Mouse (Mus musculus) lung, postnatal 36 days (tissue): Measurements from ENCODE around the gene Sh2d4b.

Experiments used
- DNase-seq: peaks from one replicate; pipeline ENCODE4 v3.0.0; 2022; ENCODE audit warnings: mixed read lengths

The Sh2d4b gene

DNA sequence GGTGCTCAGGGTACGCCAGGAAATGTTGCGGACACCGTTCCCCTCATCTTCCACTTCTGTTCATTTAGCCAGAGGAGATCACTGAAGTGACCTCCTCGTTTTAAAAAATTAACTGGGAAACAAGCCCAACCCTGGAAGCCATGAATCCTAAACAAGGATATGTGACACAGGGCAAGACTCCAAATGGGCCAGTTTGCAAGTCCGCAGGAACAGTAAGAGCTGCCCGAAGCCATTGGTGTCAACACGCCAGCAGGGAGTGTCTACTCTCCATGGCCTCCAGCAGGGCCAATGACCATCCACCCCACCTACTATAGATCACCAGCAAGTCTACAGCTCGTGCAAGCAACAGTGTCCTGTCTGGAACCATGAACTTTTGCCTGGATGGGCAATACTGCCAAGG is 12.7 kb upstream of the Sh2d4b start:
- DNase-seq = no peak

DNA sequence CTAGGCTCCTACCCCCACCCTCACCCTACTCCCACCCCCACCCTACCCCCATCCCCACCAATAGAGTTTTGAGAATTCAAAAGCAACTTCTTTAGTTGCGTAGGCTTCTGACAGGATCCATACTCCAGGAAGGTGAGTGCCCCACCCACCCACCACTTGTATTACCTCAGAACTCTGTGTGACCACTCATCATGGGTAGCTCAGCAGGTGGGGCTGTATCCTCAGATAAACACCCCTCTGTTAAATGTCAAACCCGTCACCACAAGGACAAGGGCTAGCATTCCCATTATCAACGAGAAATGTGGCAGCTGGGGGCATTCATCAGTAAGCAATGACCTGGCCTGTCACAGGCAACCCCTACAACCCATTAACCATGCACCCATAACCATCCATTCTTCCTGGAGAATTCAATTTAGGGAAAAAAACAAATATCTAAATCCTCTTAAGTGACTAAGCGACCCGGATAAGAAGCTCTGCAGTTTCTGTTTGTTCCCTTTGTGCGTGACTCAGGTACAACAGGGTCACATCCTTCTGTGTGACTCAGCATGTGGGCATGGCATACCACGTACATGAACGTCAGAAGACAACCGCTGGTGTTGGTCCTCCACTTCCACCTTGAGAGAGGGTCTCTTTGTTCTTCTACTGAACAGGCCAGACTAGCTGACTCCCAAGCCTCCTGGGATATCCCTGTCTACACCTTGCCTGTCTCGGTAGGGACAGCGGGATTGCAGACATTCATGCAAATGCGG is 9.4 kb upstream of the Sh2d4b start:
- DNase-seq = no peak

DNA sequence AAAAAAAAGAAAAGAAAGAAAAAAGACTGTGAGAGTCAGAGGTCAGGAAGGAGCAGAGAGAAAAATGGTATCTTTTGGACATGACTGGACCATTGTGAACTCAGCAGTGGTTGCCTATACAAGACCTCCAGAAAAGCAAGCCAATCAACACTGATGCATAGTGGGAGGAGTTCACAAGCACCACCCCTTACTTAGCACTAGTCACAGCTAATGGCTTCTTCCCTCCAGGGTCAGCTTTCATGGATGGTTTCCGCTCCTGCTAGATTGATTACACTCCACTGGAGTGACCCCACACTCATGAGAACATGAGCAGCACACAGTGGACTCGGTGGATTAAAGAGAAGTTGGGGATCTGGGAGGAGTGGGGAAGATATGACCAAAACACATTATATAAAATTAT is 7.2 kb upstream of the Sh2d4b start:
- no peak for DNase-seq

DNA sequence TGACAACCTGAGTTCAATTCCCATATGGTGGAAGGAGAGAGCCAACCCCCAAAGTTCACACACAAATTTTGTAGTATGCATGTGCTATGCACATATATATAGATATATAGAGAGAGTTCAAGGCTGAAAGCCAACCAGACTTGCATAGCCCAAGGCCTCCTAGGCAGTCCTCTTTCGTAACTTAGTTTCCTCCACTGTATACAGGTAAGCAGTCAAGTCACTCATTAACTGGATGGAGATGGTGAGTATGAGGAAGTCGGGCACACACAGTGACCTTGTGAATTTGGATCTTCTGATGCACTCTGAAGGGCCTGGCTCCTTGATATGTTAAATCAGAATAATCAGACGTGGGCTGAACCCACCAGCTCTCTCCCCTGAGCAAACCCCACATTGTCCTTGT is 4.8 kb upstream of the Sh2d4b start:
- DNase-seq = no peak

DNA sequence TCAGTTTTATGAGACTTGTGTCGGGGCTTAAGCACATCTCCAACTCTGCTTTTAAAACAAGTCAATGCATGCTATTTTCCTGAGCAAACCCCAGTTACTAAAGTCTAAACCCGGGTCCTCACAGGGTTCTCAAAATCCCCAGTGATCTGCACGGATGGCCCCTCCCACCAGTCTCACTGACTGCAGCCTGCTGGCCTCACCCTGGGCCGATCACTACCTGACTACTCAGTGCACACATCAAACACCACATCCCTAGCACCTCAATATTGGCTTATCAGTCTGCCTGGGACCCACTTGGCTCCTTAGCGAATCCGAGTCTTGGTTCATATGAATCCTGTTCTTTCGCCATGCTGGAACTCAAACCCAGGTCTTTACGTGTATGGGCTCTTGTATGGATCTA is 2.6 kb upstream of the Sh2d4b start:
- no peak for DNase-seq

DNA sequence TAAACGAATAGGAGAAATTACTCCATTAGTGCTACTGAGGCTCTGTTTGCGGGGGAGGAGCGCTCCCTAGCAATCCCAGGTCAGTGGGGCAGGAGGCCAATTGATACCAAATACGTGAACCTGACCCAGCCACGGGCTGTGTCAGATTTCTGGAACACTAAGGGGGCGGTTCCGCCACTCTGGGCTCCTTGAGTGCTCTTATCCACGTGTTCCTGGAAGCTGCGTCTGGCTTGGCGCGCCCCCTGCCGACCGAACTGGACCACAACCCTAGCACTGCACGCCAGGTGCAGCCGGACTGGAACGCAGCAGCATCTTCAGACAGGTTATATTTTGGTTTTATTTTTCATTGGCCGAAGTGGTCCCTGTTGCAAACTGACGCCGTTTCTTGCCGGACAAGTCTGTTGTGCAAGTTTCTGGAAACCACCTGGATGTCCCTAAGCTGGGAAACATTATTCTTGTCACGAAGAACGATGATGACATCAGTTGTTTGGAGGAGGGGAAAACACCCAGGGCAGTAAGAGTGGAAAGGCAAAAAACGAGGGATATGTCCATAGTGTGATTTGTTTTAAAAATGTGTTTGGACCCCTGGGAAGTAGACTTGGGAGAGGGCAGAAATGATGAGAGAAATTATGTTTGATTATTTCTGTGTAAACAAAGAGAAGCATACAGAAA is 1.6 kb upstream of the Sh2d4b start:
- DNase-seq = peak; percentile 90

DNA sequence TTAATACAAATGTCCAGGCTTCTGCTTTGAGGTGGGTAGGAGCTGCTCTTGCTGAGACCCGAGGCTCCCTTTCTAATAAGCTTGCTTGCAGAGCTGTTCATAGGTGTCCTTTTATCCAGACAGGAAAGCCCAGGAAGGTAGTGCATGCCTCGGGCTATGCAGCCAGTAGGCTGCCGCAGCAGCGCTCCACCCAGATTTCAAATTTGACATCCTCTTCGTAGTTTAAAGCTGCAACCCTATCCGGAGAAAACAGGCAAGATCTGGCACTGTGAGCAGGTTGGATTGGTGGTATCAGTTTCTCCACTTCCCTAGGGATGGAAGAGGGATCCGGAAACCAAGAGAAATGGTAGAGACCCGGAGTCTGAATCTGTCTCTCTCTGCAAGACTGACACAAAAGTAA is 818 bp upstream of the Sh2d4b start:
- DNase-seq = no peak

DNA sequence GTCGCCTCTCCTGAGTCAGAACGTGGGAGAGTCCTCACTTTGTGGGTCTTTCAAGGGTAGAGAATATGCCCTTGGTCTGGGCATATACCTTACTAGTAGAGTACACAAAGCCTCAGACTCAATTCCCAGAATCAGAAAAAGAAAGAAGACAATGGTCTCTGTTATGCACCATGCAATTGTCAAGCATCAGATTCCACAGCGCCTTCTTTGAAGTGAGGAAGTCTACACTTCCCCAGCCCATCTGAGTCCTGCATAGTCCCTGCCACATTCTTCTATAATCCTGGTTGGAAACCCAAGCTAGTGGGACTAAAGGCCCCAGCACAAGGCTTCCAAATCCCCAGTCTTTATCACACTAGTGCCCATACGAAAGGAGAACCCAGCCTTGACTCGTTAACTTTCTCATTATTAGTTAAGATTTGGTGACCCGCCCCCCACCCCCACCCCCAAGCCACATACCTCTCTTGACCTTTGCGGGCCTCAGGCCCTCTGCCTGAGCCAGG is 690 bp downstream of the Sh2d4b start:
- DNase-seq = no peak

DNA sequence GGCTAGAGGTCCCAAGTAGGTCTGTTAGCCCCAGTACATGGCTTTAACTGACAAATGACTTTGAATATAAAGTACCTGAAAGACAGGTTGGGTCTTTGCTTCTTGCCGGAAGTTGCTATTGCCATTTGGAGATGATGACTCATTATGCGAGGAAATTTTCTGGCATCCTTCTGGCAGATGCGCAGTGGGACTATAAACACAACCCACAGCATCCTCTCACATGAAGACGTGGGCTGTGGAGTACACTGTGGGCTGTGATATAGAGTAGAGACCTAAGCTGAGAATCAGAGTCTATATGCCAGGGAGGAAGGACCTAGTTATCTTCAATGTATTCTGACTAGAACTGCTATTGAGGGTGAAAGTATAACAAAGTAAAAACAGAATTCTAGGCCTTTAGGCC is 1.6 kb downstream of the Sh2d4b start:
- DNase-seq = no peak

DNA sequence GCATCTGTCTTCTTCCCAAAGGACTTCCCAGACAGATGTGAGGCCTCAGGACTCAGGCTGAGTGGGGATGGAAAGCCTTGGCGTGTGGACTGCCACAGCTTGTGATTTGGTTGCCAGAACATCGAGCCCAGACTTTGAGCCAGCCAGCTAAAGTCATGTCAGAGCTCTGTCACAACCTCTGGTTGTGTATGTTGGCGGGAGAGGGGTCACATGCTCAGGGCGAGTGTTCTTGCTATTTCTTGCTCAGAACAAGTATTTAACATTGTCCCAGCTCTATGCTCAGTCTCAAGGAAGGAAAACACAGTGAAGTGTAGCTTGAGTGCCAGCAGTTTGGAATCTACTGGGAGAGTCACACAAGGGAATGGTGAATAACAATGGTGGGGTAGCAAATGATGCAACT is 3.4 kb downstream of the Sh2d4b start:
- peak; percentile 60 for DNase-seq

DNA sequence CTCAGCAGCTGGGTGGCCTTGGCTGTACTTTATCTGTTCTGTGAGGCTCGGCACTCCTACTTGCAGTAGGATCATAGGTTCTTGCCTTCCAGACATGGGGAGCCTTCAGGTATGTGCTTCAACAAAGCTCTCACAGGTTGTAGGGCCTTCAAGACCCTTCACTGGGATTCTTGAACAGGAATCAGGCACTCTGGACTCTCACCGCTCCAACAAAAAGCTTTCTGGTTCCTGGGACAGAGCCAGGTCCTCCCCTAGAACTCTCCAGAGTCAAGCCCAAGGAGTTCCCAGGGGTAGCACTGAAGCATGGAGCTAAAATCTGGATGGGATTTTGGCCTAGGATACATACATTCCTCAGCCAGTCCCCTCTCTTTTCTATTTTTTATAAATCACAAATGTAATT is 3.9 kb downstream of the Sh2d4b start:
- DNase-seq = no peak

DNA sequence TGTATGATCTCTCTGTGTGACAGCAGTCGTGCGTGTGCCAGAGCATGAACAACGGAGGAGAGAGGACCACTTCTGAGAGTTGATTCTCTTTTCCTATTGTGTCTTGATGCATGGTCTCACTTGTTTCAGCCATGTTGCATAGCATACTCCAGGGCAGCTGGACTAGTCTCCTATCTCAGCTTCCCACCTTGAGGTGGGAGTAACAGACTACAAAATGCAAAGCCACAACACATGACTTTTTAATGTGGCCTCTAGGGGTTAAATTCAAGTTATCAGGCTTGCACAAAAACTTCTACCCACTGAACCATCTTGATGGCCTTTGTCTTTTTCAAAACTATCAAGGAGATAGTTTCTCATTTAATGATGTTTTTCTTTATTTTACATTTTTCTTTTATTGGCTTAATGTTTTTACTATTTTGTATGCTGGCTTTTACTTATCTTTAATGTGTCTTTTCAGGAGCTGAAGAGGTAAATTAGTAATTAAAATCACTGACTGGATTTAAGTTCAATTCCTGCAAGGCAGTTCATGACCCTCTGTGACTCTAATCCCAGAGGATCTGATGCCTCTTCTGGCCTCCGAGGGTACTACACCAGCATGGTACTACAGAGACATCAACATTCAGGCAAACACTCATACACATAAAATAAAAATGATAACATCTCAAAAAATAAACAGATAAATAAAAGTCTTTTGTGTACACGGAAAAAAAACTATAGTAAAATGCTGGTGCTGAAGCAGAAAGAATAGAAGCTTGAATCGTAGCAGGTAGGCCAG is 6.5 kb downstream of the Sh2d4b start:
- peak; percentile 55 for DNase-seq

DNA sequence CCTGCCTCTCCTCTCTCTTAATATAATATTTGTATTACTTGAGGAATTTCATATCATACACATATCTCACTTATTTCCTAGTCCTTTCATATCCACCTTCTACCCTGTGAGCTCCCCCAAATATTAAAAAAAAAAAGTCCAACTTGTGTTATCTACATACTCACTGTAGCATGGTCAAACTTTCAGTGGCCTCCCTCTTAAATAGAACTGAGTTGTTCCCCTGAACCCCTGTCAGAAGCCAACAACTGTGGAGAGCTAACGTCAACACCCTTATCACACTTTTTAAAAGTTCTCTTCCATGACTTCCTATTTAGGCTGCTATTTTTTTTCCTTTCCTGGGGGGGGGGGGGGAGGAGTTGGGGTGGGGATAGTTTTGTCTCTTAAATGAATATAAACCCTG is 7.3 kb downstream of the Sh2d4b start:
- DNase-seq = no peak

DNA sequence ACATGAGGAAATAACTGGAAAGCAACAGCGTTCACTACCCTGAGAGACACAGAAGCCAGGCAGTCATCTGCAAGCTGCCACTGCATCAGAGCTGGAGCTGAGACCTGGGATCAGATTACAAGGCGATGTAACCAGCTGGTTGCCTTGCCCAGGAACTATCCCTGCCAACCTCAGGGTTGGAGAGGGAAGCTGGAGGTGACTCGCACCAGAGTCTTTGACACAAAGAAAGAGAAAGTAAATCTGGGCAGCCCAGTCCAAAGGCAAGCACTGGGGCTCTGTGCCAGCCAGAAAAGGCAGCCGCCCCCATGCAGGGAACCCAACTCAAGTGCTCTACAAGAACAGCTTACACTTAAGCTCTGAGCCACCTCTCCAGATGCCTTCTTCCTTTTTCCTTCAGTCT is 7.8 kb downstream of the Sh2d4b start:
- DNase-seq = peak; percentile 59

DNA sequence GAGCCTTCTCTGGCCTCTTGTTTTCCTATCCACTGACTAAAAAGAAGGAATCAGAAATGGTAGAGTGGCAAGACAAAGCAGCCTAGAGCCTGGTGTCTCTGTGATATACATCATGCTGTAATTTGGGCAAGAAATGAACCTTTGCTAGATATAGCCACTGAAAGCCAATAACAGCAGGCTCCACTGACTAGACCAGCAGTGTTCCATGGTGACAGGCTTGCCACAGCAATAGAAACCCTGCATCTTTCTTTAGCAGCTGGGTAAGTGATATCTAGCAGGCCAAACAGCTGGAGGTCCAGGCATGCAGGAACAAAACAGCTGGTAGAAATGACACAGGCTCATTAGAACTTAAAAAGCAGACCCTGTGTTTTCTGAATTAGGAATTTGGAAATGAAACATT is 18.5 kb downstream of the Sh2d4b start:
- DNase-seq = no peak

DNA sequence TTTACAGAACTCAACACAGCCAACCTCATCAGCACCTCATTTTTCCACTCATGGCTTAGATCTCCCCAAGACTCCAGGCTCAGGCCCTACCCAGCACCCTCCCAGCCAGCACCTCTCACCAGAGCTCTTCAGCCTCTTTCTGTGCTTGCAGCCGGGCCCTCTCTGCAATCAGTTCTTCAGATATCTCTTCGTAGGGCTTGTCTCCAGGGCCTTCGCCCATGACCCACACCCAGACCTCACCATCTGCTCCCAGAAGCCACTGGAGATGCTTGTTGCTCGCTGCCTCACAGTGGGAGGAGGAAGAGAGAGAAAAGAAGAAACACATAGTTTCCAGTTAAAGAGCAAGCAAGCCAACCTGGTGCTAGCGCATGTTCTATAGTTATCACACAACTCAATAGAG is 19.1 kb downstream of the Sh2d4b start:
- no peak for DNase-seq

DNA sequence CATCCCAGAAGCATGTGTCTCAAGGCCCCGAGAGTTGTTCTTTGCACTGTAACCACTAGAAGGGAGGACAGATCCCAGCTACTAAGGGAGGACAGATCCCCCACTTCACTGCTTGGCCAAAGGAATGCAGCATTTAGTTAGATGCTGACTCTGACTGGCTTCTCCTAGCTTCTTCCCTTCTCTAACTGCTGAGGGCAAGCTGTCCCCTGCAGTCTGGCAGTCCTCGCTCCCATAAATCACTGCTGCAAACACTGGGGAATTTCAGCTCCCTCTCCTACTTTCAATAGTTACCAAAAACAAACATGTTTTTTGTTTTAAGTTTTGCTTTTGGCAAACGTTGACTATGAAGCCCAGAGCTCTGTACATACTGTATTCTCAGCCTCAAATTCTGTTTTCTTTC is 22.5 kb downstream of the Sh2d4b start:
- no peak for DNase-seq

DNA sequence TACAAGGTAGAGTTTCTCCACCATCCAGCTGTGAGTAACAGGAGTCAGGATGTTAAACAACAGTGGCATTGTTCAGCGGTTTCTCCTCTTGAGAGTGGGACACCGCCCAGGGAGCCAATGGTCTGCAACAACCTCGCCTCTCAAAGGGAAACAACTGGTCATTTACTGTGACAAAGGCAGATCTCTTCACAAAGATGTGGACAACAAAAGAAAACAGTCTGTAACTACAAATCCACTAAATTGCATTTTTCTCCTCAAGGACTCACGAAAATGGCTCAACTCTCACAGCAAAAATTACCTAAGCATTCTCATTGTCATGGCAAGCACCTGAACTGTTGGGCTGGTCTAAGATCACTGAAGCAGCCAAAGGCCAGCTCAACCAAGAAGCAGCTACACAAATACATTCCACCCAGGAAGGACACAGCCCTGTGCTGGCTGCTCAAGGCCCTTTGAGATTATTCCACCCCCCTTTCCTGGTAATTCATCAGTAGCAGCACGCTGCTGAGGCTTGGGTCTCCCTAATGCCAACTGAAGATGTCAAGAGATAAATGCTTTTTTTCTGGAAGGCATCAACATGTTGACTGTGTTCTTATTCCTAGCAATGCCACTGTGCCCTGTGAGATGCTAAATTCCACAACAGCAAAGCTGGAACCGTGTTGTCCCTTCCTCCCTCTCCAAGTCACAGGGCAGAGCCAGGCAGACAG is 28.1 kb downstream of the Sh2d4b start:
- no peak for DNase-seq

DNA sequence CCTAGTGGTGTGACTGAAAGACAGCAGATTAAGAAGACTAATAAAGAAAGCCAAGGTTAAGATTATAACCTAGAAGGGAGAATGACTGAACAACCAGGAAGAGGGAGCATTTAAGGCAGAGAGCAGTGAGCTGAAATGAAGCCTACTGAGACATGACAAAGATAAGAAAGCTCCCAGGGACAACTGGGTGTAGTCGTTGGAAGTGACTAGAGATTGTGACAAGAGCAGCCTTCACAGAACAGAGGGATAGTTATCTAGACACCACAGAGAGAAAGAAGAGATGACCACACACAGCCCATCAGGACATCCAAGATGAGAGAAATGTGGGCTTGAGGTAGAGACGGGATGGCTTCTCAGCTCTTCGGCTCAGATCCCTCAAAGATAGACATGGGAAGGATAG is 29.4 kb downstream of the Sh2d4b start:
- DNase-seq = no peak

DNA sequence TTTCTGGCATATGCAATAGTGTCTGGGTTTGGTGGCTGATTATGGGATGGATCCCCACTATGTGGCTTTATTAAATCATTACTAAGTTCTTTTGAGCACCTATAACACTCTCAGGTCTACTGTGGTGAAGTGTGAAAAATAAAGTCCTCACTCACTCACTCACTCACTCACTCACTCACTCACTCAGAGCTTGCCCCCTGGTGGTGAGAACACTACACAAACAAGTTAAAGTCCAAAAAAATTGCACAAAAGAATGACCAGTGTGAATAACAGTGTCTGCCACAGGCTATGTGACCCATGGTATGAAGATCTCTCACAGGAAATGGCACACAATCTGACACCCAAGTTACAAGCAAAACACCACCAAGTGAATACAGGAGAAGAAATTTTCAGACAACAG is 30.0 kb downstream of the Sh2d4b start:
- peak; percentile 12 for DNase-seq

DNA sequence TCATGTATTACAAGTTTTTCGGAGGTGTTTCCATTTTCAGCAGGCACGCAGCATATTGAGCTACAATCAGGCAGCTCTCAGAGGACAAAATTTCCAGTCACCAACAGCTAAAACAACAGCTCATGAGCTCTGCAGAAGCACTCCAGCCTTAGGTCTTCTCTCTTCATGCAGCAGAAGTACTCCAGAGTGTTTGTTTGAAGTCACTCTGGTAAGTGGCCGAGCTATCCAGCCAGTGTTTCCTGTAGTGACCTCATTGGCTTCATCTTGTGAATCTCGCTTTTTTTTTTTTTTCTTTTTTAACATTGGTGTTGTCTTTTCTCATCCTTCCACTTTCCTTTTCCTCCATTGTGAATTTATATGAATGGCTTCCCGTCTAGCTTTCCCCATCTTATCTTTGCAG is 40.1 kb downstream of the Sh2d4b start:
- no peak for DNase-seq

DNA sequence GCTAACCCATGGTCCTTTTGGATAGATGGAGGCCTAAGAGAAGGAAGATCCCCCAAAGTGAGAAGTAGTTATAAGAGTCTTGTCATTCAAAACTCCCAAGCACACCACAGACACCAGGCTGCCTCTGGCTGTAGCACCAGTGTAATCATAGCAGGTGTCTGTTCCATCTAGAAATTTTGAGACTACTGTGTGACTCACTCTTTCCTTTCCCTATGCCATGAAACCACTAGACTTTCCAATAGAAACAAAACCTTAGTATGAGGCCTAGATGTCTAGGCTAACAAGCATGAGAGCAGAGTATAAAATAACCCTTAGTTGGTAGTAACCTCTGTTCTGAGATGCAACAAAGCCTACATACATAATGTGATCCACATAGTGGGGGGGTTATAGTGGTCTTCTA is 55.7 kb downstream of the Sh2d4b start:
- no peak for DNase-seq

DNA sequence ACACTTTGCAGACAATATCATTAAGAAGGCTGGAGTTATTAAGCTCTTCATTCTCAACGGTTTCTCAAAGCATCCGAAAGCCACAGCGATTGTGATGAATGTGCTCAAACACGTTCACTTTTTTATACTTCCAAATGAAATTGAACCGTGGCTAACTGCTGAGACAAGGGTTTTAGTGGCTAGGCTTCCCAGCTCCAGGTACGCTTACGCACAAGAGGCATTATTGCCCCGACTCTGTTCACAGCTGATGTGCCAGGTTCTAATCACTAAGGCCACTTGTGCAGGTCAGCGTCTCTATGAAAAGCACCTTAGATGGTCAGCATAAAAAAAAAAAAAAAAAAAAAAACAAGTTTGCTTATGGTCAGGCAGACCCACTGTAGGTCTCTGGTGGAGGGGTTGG is 62.6 kb downstream of the Sh2d4b start:
- no peak for DNase-seq
